Mouse (Mus musculus) ovary, postnatal 10 days (tissue): ENCODE results near the gene Erich3.

Experiments
- DNase-seq: peaks from one replicate; pipeline ENCODE4 v3.0.0; 2022; ENCODE audit warnings: low spot score

Erich3 gene

GRCm38 (mm10) chr3:154778836-154779595 is 115.4 kb downstream of the Erich3 start:
- no peak for DNase-seq

- DNase-seq = no peak
Measured at GRCm38 (mm10) chr3:154786354-154786753, 122.7 kb downstream of the Erich3 start.

GRCm38 (mm10) chr3:154787611-154788010 is 124.0 kb downstream of the Erich3 start:
- DNase-seq = no peak

- no peak for DNase-seq
Measured at GRCm38 (mm10) chr3:154793571-154793970, 129.9 kb downstream of the Erich3 start.

- no peak for DNase-seq
Measured at GRCm38 (mm10) chr3:154798806-154799205, 135.1 kb downstream of the Erich3 start.

- DNase-seq = no peak
Measured at GRCm38 (mm10) chr3:154800454-154800853, 136.8 kb downstream of the Erich3 start.

- DNase-seq = peak; percentile 7
Measured at GRCm38 (mm10) chr3:154800888-154801429, 137.3 kb downstream of the Erich3 start.

- no peak for DNase-seq
Measured at GRCm38 (mm10) chr3:154806626-154807025, 143.0 kb downstream of the Erich3 start.

GRCm38 (mm10) chr3:154810273-154810870 is 146.7 kb downstream of the Erich3 start:
- no peak for DNase-seq

GRCm38 (mm10) chr3:154811281-154811680 is 147.6 kb downstream of the Erich3 start:
- no peak for DNase-seq

GRCm38 (mm10) chr3:154811833-154812232 is 148.2 kb downstream of the Erich3 start:
- no peak for DNase-seq

- DNase-seq = no peak
Measured at GRCm38 (mm10) chr3:154812893-154813292, 149.2 kb downstream of the Erich3 start.

- DNase-seq = no peak
Measured at GRCm38 (mm10) chr3:154815606-154816005, 151.9 kb downstream of the Erich3 start.

- no peak for DNase-seq
Measured at GRCm38 (mm10) chr3:154816231-154816630, 152.6 kb downstream of the Erich3 start.

GRCm38 (mm10) chr3:154816801-154817625 is 153.4 kb downstream of the Erich3 start:
- DNase-seq = no peak
